Mouse (Mus musculus) midbrain, postnatal 0 days (tissue): ENCODE data around the gene Nt5c1a. TPM values are rescaled to one million over a fixed set of nuclear protein-coding genes. Genes with fewer than 3 reads are reported as not detected.

Experiments
- ATAC-seq: fragments of 200-750 bp; cut with Nextera tagmentation; 2 replicates; pipeline ENCODE4 v1.8.0; 2017; ENCODE audit warnings: moderate number of reproducible peaks, mild to moderate bottlenecking, moderate TSS enrichment, moderate library complexity; ENCODE audit not compliant: low FRiP score
- DNase-seq: peaks from one replicate; pipeline ENCODE4 v3.0.0-alpha.2; 2015; ENCODE audit warnings: low spot score
- H3K27ac ChIP-seq: fragments of 300-500 bp; sonication (generic); 2 replicates; pipeline ENCODE4 v1.5.1; 2014; ENCODE audit warnings: low read depth, mild to moderate bottlenecking, low read length, mixed read lengths
- H3K27me3 ChIP-seq: fragments of 300-500 bp; sonication (generic); 2 replicates; pipeline ENCODE4 v1.6.1; 2014; ENCODE audit warnings: low read length, control low read depth, mixed read lengths; ENCODE audit not compliant: insufficient read depth
- H3K36me3 ChIP-seq: fragments of 300-500 bp; sonication (generic); 2 replicates; pipeline ENCODE4 v1.6.1; 2014; ENCODE audit warnings: low read length, control low read depth, mixed read lengths; ENCODE audit not compliant: insufficient read depth
- H3K4me1 ChIP-seq: fragments of 300-500 bp; sonication (generic); 2 replicates; pipeline ENCODE4 v1.6.1; 2014; ENCODE audit warnings: mild to moderate bottlenecking, control low read depth, antibody characterized with exemption, low read length, mixed read lengths; ENCODE audit not compliant: insufficient read depth
- H3K4me2 ChIP-seq: fragments of 300-500 bp; sonication (generic); 2 replicates; pipeline ENCODE4 v1.6.1; 2014; ENCODE audit warnings: low read depth, mild to moderate bottlenecking, low read length, mixed read lengths; ENCODE audit not compliant: poor library complexity, severe bottlenecking
- H3K4me3 ChIP-seq: fragments of 300-500 bp; sonication (generic); 2 replicates; pipeline ENCODE4 v1.5.1; 2014; ENCODE audit warnings: low read depth, mild to moderate bottlenecking, low read length, moderate library complexity
- H3K9ac ChIP-seq: fragments of 300-500 bp; sonication (generic); replicated peaks from 2 replicates; pipeline ENCODE4 v1.6.1; 2014; ENCODE audit warnings: mild to moderate bottlenecking, low read length, moderate library complexity, mixed read lengths; ENCODE audit not compliant: poor library complexity, severe bottlenecking
- H3K9me3 ChIP-seq: fragments of 300-500 bp; sonication (generic); 2 replicates; pipeline ENCODE4 v1.6.1; 2016; ENCODE audit warnings: low read length, control low read depth
- CTCF ChIP-seq: IDR thresholded peaks from 2 replicates; pipeline ENCODE4 v1.5.1; 2016; ENCODE audit warnings: antibody characterized with exemption, mild to moderate bottlenecking
- WGBS: fragments of 180-500 bp; shearing (Covaris S2); extraction: QIAGEN DNeasy Blood & Tissue Kit; methylation state at CpG from one replicate; pipeline ENCODE4 v1.1.7; 2014; 5-methylcytosine and 5-hydroxymethylcytosine counted together
- polyA plus RNA-seq: library from polyadenylated mRNA; unstranded; fragments of >200 nt; fragmentation: Nextera tagmentation; extraction: Ambion mirVana; gene quantifications from 2 replicates; pipeline ENCODE4 v1.2.1, GENCODE M21; 2015
- total RNA-seq: library from RNA; depleted of rRNA; stranded (reverse); fragments of >200 nt; gene quantifications from 2 replicates; pipeline ENCODE4 v1.2.3, GENCODE M21; 2014

Gene Nt5c1a
- total and polyA plus RNA-seq, 2 experiments from 2014 or later, result 0.33 to 1.9 TPM

DNA sequence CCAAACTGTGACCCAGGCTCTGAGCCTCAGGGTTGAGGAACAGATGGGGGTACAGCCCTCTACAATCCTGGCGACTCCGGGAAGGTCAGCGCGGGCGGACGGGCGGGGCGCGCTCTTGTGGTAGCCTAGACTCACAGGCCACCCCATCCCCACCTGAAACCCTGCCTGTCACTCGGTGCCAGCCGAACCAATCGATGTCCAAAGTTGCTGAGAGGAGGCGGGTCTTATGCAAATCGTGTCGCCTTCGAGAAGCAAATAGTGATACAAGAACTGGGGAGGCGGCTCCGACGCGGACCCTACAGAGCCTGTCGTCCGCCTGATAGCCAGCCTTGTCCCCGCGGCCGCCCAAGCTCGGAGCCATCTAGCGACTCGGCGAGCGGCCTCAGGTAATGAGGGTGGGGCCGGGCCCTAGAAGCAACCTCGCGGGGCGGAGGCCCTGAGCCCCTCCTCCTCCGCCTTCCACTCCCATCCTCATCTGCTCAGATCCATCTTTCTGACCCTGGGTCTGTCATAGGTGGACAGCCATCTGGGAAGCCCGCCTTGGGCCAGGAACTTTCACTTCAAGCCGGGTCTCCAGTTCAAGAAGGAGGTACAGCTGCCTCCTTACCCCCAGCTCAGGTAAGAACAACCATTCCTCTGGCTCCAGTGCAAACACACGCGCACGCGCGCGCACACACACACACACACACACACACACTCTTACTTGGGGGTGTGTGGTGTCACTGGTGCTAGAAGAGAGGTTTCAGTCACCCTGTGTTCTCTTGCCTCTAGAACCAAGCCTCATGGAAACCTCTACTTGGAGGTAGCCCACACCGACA, 17.9 kb upstream of the Nt5c1a start:
- H3K27me3 ChIP-seq, result no peaks in the 10 kb centered on the region
- DNase-seq (peak; percentile 90), ATAC-seq (peak; percentile 90)
- H3K4me1 ChIP-seq, result peaks cover 19% of the 10 kb centered on the region; the same call in 1 of the 2 replicates
- H3K9ac ChIP-seq, result peak overlapping the region; percentile 83
- H3K4me3 ChIP-seq, result peak overlapping the region; percentile 58
- H3K36me3 ChIP-seq, result no peaks in the 10 kb centered on the region
- 12% methylated on average over 43 of the region's 44 CpGs for WGBS
- no peak for TF ChIP-seq CTCF
- no peaks in the 10 kb centered on the region for H3K9me3 ChIP-seq
- peak overlapping the region; percentile 80 for H3K27ac ChIP-seq
- H3K4me2 ChIP-seq, result peak overlapping the region; percentile 80

DNA sequence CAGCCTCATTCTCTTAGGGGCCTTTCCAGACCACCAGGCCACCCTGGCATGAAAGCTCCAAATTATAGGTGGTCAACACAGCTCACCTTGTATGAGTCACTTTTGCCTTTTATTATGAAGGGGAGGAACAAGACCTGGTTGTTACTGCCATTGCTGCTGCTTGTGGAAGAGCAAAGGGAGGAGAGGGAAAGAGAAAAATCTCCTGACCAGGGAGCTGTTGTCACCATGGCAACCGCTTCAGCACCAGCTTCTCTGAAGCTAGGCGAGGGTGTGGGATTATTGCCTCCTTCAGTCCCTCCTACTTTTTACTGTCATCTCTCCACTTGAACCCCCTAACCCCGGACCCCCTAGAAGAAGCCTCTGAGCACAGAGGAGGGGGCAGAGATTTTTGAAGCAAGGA, 16.5 kb upstream of the Nt5c1a start:
- no peaks in the 10 kb centered on the region for H3K27me3 ChIP-seq
- H3K4me2 ChIP-seq, result peak overlapping the region; percentile 80
- H3K36me3 ChIP-seq, result 0 out of 2 replicates have a peak, but pooled peaks cover 2% of the 10 kb centered on the region
- H3K27ac ChIP-seq, result peak overlapping the region; percentile 80
- peak overlapping the region; percentile 13 for H3K4me3 ChIP-seq
- no peaks in the 10 kb centered on the region for H3K9me3 ChIP-seq
- no peak for TF ChIP-seq CTCF
- no peak overlapping the region for H3K9ac ChIP-seq
- ATAC-seq, result no peak
- 31% methylated on average over 3 of the region's 3 CpGs for WGBS
- DNase-seq, result peak; percentile 66
- peaks cover 19% of the 10 kb centered on the region; the same call in 1 of the 2 replicates for H3K4me1 ChIP-seq

DNA sequence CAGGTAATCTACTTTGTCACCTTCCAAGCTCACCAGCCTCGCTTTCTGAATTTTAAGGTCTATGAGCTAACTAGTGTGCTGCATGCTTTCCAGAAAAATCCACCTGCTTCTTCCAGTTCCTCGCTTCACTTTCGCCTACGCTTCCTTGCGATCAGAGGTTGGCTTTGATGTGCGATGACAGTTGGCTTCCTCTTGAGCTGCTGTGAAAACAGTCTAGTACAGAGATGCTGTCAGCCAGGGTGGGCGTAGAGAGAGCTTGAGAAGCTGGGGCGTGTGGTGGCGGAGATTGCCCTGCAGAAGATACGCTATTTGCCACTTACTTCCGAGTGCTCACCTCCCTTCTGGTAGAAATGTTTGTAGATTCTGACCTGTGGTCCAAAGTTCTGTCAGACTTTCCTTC, 9.0 kb upstream of the Nt5c1a start:
- ATAC-seq (no peak), DNase-seq (no peak)
- H3K9ac ChIP-seq, result no peak overlapping the region
- H3K4me3 ChIP-seq, result no peak overlapping the region
- peaks cover 23% of the 10 kb centered on the region for H3K36me3 ChIP-seq
- TF ChIP-seq CTCF, result no peak
- H3K4me2 ChIP-seq, result no peak overlapping the region
- H3K4me1 ChIP-seq, result no peaks in the 10 kb centered on the region
- H3K27ac ChIP-seq, result no peak overlapping the region
- 86% methylated on average over 11 of the region's 11 CpGs for WGBS
- H3K27me3 ChIP-seq, result no peaks in the 10 kb centered on the region
- H3K9me3 ChIP-seq, result no peaks in the 10 kb centered on the region

DNA sequence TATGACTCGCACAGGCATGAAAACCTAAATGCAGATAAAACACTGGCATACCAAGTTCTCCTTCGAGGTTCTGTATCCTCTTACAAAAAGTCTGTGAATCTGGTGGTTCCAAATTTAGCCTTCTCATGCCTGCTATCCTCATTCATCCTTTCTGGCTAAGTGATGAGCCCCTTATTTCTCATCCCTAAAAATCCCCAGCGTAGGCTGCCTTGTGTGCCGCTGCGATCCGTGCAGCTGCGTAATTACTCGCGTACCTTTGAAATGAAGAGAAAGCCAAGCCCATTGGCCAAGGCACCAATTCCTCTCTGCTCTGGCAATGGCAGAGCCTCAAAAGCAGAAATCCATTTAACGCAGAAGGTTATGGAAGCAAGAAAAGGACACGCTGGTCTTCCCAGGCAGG, 7.5 kb upstream of the Nt5c1a start:
- no peak overlapping the region for H3K4me2 ChIP-seq
- DNase-seq (no peak), ATAC-seq (no peak)
- H3K4me3 ChIP-seq, result no peak overlapping the region
- no peaks in the 10 kb centered on the region for H3K27me3 ChIP-seq
- no peak overlapping the region for H3K27ac ChIP-seq
- no peak overlapping the region for H3K9ac ChIP-seq
- peaks cover 23% of the 10 kb centered on the region for H3K36me3 ChIP-seq
- WGBS, result 84% methylated on average over 11 of the region's 11 CpGs
- H3K9me3 ChIP-seq, result no peaks in the 10 kb centered on the region
- no peak for TF ChIP-seq CTCF
- H3K4me1 ChIP-seq, result no peaks in the 10 kb centered on the region

DNA sequence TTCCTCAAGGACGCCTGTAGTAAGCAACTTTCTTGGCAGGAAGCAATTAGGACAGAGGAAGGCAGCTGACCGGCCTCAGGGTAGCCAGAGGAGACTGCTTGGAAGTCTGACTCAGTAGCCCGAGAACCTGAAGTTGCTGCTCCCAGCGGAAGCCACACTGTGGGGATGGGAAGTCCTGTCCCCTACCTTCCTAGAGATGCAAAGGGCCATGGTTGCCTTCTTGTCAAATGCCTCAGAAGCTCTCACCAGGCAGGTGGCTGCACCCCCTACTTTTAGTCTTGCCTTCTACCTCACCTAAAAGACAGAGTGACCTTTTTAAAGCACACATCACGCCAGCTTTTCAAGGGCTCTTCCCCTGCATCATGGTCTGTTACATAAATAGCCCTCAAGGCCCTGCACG, 4.6 kb upstream of the Nt5c1a start:
- Histone ChIP-seq H3K27ac (no peak overlapping the region), H3K4me3 (no peak overlapping the region), H3K27me3 (peaks cover 5% of the 10 kb centered on the region; the same call in 1 of the 2 replicates), H3K9me3 (no peaks in the 10 kb centered on the region), H3K9ac (no peak overlapping the region), H3K4me2 (no peak overlapping the region), H3K36me3 (peaks cover 9% of the 10 kb centered on the region; the same call in 1 of the 2 replicates), H3K4me1 (peaks cover 3% of the 10 kb centered on the region; the same call in 1 of the 2 replicates)
- no peak for ATAC-seq
- DNase-seq, result no peak
- TF ChIP-seq CTCF, result no peak
- 72% methylated on average over 6 of the region's 6 CpGs for WGBS

DNA sequence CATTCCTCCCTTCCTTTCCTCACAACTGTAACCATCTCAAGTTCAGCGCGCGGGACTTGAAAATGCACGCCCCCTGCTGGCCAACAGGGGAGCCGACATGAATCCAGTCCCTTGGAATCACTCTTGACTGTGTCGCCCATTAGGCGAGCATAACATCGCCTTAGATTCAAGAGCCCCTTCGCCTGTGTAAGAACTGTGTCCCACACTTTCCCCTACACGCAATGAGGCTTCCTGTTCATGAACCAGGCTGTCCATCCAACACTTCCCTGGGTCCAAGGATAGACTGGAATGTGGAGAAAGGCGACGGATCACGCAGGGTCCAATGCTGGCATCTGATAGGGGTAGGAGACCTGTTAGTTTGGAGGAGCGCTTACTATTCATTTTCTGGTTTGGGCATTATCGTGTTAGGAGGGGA, 526 bp upstream of the Nt5c1a start:
- TF ChIP-seq CTCF, result peak; percentile 90
- ATAC-seq (peak; percentile 77), DNase-seq (peak; percentile 70)
- Histone ChIP-seq H3K4me3 (peak overlapping the region; percentile 37), H3K36me3 (no peaks in the 10 kb centered on the region), H3K4me1 (peaks cover 3% of the 10 kb centered on the region; the same call in 1 of the 2 replicates), H3K4me2 (peak overlapping the region; percentile 69), H3K9ac (peak overlapping the region; percentile 37; the same call in 1 of the 2 replicates), H3K27me3 (peaks cover 5% of the 10 kb centered on the region; the same call in 1 of the 2 replicates), H3K27ac (no peak overlapping the region), H3K9me3 (no peaks in the 10 kb centered on the region)
- 3% methylated on average over 15 of the region's 15 CpGs for WGBS
